Mouse (Mus musculus) left cerebral cortex, postnatal 25 days (tissue): ENCODE data around the gene 1700020D05Rik. TPM values are rescaled to one million over a fixed set of nuclear protein-coding genes. Genes with fewer than 3 reads are reported as not detected.
A peak's percentile ranks its signal among the peaks of the same experiment; 100 is the strongest.

Source experiments
- DNase-seq, 2 experiments: peaks; one replicate each; pipeline ENCODE4 v3.0.0; 2022; ENCODE audit warnings: low spot score in 2 of 2, mixed read lengths in 1 of 2
- intact Hi-C: fragments of 180-260 bp; cut with DNase I; formaldehyde crosslinking; loops from one replicate; pipeline ENCODE4 v1.15.1; 2025
- total RNA-seq, 2 experiments: library from RNA; stranded (reverse); gene quantifications; 2 replicates each; pipeline ENCODE4 v1.2.3; 2021

1700020D05Rik gene
- total RNA-seq, 2 experiments from 2014 or later = 5.1 to 7.7 TPM

DNA sequence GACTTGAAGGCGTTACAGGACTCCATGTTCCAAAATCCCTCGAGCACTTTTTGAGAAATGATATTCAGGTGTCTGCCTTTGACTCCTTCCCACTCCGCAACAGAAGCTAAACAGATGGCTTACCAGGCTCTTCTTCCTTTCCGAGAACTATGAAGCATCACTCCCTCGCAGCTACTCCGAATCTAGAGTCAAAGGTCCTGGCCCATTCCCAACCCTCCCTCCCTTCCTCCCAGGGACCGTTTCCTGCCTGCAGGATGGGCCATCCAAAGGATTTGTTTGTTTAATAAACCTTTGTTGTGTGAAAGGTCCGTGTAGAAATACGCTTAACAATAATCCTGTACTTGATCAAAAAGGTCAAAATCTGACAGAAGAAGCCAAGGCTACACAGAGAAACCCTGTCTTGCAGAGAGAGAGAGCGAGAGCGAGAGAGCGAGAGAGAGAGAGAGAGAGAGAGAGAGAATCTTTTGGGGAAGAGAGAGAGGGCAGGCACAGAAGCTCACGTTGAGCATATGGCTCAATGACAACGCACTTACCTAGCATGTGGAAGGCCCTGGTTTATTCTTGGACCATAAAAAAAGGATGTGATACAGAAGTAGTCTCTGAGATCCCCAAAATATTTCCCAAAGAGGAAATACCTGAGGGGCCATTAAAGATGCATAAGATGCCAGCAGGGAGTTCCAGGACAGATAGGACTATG lies 45.7 kb downstream of the 1700020D05Rik start, which contains the start of gene Ccdc85b:
Gene Ccdc85b, minus strand, starts transcription at position 149 of the 697 bp plus-strand sequence.
- intact Hi-C loops = loop anchor here (1.0 kb wide), 2 partner anchors 33 kb away; partner anchors contain the start of gene AI837181
- DNase-seq = no peak

DNA sequence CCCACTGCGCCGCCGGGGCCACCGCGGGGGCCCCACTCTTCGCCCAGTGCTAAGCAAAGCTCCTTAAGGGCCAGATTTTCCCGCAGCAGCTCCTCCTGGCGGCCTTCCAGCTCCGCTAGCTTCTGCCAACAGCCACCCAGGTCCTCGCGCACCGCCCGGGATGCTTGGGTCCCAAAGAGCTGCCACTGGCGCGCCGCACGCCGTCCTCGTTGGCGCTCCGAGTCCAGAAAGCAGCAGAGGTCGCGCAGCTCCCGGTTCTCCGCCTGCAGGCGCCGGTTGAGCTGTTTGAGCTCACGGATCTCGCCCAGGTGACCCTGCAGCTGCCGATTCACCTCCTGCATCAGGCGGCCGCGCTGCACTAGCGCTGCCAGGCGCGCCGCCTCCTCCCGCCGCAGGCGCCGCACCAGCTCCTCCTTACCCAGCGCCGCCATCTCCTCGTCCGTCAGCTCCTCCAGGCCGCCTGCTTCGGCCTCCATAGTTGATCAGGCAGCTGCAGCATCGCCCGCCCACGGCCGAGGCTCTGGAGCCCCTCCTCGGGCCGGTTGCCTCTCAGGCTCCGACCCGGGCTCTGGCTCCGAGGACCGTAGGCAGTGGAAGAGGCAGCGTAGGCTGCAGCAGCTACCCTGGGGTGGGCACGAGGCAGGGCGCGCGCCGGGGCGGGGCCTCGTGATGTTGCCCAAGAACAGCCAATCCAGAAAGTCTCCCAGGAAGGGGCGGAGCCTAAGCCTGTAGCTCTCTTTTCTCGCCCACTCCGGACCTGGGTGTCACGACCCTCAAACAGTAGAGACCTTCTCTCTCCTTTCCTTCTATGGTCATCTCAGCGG lies 46.5 kb downstream of the 1700020D05Rik start:
- peak; percentile 97 to 98 for DNase-seq
- intact Hi-C loops = loop anchor here (1.0 kb wide), 2 partner anchors 32 to 34 kb away; partner anchors contain the start of gene AI837181

DNA sequence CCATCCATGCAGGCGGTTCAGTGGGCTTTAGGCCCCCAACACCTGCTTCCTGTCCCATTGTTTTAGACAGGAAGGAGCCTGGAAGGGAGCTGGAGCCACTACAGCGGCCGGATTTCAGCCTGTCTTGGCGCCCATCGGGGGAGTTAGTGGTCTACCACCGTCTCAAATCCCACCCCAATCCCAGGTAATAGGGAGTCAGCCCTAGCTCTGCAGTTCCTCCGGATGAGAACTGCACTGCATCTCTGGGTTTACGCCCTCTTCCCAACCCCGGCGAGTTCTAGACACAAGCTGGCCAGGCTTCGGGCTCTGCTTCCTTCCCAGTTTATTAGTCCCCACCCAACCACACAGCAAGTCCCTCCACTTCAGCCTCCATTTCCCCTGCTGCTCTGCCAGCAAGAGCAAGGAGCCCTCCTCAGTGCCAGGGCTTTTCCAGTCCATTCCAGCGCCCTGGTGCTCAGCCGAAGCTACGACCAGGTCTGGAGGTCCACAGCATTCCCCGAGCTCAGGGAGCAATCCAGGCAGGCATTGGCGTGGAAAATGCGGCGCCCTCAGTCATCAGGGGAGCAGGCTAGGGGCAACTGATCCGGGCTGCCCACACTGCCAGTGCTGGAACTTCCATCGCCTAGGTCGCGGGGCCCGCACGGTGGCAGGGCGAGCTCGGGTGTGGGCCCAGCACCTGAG lies 47.2 kb downstream of the 1700020D05Rik start:
- intact Hi-C loops = no loop called here
- DNase-seq = no peak

DNA sequence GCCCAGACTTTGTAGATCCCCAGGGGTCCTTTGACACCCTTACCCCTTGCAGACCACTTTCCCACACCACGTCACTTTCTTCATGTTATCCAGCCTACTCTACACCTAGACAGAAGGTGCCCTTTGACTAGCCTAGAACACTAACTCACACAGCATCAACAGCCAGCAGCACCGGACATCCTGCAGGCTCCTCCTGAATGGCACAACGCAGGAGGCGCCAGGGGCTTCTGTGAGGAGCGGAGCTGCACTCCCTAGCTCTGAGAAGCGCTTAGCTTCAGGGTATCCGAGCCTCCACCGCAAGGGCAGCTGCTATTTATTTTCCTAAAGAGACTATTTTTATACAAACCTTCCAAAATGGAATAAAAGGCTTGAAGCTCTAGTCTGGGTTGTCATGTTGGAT lies 48.0 kb downstream of the 1700020D05Rik start:
- no peak for DNase-seq
- intact Hi-C loops = no loop called here

DNA sequence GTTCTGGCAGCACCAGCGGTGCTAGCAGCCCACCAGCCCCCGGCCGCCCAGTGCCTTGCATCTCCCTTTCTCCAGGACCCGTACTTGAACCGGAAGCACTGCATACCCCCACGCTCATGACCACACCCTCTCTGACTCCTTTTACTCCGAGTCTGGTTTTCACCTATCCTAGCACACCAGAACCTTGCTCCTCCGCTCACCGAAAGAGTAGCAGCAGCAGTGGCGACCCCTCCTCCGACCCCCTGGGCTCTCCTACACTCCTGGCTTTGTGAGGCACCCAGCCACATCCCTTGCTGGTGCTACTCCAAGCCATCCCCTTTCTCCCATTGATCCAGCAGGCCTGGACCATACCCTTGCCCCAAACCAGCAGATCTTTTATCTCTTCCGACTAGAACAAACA lies 48.5 kb downstream of the 1700020D05Rik start:
- intact Hi-C loops = no loop called here
- no peak for DNase-seq

Other genes starting within 250 kb of the 1700020D05Rik start
- gene Pacs1, start 230.7 kb downstream of the 1700020D05Rik start, total RNA-seq = 10 to 100 TPM; 60.3 to 62.2 TPM
- gene Sf3b2, start 208.3 kb downstream of the 1700020D05Rik start, total RNA-seq = 100 to 1,000 TPM; 196 to 198 TPM
- 10 to 100 TPM; 84.3 to 92.4 TPM for gene Gal3st3, start 205.5 kb downstream of the 1700020D05Rik start, total RNA-seq
- not detected for gene Catsper1, start 168.0 kb downstream of the 1700020D05Rik start, total RNA-seq
- 10 to 100 TPM; 21.2 to 23.9 TPM for gene Cst6, start 154.2 kb downstream of the 1700020D05Rik start, total RNA-seq
- 10 to 100 TPM; 24.9 to 25.6 TPM for gene Eif1ad, start 137.0 kb downstream of the 1700020D05Rik start, total RNA-seq
- gene Banf1, start 136.6 kb downstream of the 1700020D05Rik start, total RNA-seq = 10 to 100 TPM; 83.4 to 84.4 TPM
- 10 to 100 TPM; 87.9 to 92.8 TPM for gene Sart1, start 115.1 kb downstream of the 1700020D05Rik start, total RNA-seq
- not detected for gene Tsga10ip, start 101.3 kb downstream of the 1700020D05Rik start, total RNA-seq
- 100 to 1,000 TPM; 197 to 233 TPM for gene Drap1, start 78.8 kb downstream of the 1700020D05Rik start, total RNA-seq
- gene AI837181, start 78.6 kb downstream of the 1700020D05Rik start, total RNA-seq = 10 to 100 TPM; 70.2 to 73.3 TPM
- not detected for gene Fosl1, start 56.2 kb downstream of the 1700020D05Rik start, total RNA-seq
- gene Ccdc85b, start 45.9 kb downstream of the 1700020D05Rik start, total RNA-seq = 10 to 100 TPM; 26.4 to 27.9 TPM
- 10 to 100 TPM; 81.9 to 92.9 TPM for gene Fibp, start 43.2 kb downstream of the 1700020D05Rik start, total RNA-seq
- gene Ctsw, start 35.3 kb downstream of the 1700020D05Rik start, total RNA-seq = under 1 TPM; 0.73 to 0.80 TPM
- 10 to 100 TPM; 15.2 to 16.4 TPM for gene Efemp2, start 29.8 kb downstream of the 1700020D05Rik start, total RNA-seq
- 10 to 100 TPM; 30.7 to 30.9 TPM for gene Mus81, start 15.4 kb downstream of the 1700020D05Rik start, total RNA-seq
- 1,000 to 10,000 TPM; 1,474 to 1,552 TPM for gene Cfl1, start 13.3 kb downstream of the 1700020D05Rik start, total RNA-seq
- 10 to 100 TPM; 80.4 to 81.0 TPM for gene Snx32, start 6.8 kb upstream of the 1700020D05Rik start, total RNA-seq
- gene Ovol1, start 56.9 kb upstream of the 1700020D05Rik start, total RNA-seq = not detected
- gene Ap5b1, start 64.2 kb upstream of the 1700020D05Rik start, total RNA-seq = 1 to 10 TPM; 5.2 to 6.4 TPM
- gene Rnaseh2c, start 98.1 kb upstream of the 1700020D05Rik start, total RNA-seq = 10 to 100 TPM; 68.0 to 82.1 TPM
- 10 to 100 TPM; 83.9 to 93.4 TPM for gene Kat5, start 106.5 kb upstream of the 1700020D05Rik start, total RNA-seq
- 10 to 100 TPM; 20.5 to 20.6 TPM for gene Rela, start 133.7 kb upstream of the 1700020D05Rik start, total RNA-seq
- gene Sipa1, start 159.9 kb upstream of the 1700020D05Rik start, total RNA-seq = 10 to 100 TPM; 14.5 to 18.7 TPM
- gene Map3k11, start 185.0 kb upstream of the 1700020D05Rik start, total RNA-seq = 10 to 100 TPM; 16.1 to 17.2 TPM
- 10 to 100 TPM; 63.6 to 67.9 TPM for gene Pcnx3, start 185.1 kb upstream of the 1700020D05Rik start, total RNA-seq
- gene Kcnk7, start 200.6 kb upstream of the 1700020D05Rik start, total RNA-seq = not detected
- 10 to 100 TPM; 24.6 to 27.3 TPM for gene Ehbp1l1, start 222.5 kb upstream of the 1700020D05Rik start, total RNA-seq
- gene Fam89b, start 225.9 kb upstream of the 1700020D05Rik start, total RNA-seq = 10 to 100 TPM; 30.0 to 30.2 TPM
- gene Ltbp3, start 237.1 kb upstream of the 1700020D05Rik start, total RNA-seq = 10 to 100 TPM; 27.0 to 31.6 TPM